Mouse (Mus musculus): Measurements from ENCODE around the gene Ywhah.

Ywhah gene

DNA sequence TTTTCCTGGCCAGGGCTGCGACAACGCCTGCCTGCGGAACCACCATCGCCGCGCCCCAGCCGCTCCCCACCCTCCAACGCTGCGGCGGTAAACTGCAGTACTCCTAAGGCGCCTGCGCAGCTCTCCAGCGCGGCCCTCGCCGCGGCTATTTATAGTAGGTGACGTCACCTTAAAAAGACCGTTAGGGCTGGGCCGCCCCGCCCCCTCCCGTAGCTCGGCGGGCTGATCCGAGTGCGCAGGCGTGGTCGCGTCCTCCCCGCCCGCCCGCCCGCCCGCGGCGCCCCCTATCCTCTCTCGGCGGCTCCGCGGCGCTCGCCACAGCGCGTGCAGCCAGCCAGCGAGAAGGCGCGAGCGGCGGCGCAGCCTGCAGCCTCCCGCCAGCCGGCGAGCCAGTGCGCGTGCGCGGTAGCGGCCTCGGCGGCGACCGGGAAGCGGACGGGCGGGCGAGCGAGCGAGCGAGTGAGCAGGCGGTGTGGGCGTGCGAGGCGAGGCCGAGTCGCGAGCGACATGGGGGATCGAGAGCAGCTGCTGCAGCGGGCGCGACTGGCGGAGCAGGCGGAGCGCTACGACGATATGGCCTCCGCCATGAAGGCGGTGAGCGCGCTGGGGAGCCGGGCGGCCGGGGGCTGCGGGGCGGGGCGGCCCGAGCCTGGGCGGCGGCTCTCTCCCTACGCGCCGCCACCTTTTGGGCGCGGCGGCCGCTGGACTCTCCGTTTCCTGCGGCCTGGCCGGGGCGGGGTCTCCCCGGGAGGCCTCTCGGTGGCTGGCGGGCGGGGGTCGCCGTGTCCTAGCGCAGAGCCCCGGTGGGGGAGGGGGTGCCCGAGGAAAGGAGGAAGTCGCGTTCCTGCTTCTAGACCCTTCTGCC is at the start of gene Ywhah:
Gene Ywhah (plus strand): TSS at position 256 of the 865 bp plus-strand sequence.
- peak; percentile 98 for DNase-seq (ENCODE audit: low read depth, low spot score)

DNA sequence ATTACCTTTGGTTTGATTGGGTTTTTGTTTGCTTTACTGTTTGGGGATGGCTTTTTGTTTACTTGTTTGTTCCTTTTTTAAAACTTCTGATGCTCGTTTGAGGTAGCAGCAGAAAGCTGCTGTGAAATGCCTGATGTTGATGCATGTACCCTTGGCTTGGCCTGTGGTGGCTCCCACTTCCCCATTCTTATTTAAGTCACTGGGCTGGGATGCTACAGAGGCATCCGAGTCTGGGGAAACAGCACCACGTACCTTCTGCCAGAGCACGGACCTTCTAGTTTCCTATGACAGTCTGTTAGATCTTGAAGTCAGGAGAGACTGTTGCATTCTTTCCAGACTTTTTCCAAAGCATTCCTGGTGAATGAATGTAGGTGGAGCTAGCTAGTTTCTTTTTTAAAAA is 42.1 kb upstream of the Ywhah start:
- DNase-seq (ENCODE audit: low read depth, low spot score): no peak

DNA sequence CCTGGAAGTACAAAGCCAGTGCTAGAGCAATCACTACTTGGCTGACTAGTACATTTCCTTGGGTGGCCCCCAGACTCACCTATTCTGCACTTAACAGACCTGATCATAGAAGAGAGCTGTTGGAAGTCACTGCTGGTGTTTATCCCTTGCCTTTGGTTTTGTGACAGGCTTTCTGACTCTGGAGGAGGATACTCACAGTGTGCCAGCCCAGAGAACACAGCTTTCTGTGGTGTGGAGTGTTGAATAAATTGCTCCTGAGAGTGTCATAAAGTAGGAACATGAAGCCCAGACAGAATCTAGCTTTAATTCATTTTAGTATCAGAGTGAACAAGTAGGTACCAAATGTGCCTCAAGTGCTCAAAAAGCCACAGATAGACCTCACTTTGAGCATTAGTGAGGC is 41.4 kb upstream of the Ywhah start:
- no peak for DNase-seq (ENCODE audit: low read depth, low spot score)

DNA sequence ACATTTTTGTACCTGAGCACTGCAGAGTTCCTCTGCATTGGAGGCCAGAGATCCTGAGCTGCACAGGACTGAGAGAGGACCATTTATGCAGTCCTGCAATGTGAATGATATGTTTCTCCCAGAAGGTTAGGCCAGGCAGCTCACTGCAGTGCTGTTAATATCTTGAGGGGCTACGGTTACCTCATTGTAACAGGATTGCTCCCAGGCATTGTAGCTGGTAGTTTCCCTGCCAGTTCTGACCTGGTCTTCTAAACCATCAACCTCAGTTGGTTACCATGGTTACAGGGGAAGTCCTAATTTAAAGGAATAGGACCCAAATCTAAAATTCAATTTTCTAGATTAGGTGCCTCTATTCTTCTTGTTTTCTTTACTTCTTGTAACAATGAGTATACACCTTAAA is 33.2 kb upstream of the Ywhah start:
- DNase-seq (ENCODE audit: low read depth, low spot score): no peak

DNA sequence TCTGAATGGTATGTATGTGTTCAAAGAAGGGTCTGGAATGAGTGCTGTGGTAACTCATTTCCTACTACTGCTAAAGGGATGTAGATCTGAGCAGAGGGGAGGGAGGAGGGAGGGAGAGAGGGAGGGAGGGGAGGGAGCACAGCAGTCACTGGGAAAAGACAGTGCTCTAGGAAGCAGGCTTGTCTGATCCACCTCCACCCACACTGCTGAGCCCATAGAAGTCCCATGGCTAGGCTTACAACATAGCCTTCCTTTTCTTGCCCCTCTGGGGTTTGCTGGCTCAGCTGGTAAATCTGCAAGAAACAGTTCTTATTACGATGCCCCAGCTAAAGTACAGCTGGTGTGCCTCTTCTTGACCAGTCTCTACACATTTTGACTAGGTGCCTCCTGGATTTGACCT is 30.7 kb upstream of the Ywhah start:
- DNase-seq (ENCODE audit: low read depth, low spot score): no peak

DNA sequence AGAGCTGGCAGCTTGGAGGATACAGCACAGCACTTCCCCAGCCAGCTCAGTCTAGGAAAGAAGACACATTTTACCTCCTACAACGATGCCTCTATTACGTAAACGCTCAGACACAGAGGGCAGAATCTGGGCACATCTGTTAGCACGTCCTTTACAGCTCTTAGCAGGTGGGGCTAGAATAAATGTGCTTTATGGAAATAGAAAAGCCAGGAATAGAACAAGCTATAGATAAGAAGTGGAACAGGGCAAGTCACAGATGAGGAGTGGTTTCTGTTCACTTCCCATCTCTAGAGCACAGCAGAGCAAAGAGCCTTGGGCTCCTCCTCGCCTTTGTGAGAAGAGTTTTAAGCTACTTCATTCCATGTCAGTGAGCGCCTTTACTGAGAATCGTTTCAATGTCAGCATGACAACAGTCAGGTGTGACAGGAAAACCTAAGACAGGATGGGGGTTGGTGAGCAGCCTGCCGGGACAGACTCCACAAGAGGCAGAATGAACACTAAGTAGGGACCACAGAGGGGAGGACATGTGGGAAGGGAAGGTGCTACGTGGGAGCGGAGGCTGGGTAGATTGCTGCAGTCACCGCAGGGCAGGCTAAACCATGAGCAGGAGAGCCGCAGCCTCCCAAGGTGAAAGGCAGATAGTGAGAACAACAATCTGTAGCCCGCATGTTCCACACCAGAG is 28.5 kb upstream of the Ywhah start:
- no peak for DNase-seq (ENCODE audit: low read depth, low spot score)

DNA sequence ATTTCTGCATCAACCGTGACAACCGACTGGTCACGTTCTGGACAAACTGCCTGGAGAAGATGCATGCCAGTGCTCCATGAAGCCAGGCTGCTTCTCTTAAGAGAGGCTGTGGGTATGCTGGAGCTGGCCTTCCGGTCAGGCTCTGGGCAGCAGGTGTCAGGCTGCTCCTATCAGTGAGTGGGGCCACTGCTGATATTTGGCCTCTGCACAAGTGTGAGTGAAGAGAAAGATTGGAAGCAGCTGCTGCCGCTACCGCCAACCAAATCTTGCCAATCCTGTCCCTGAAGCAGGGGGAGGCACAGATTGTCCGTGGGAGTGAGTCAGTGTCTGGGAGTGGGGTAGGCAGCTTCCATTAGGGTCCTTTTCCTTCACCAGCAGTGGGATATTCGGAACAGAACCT is 27.5 kb upstream of the Ywhah start:
- peak; percentile 48 for DNase-seq (ENCODE audit: low read depth, low spot score)

DNA sequence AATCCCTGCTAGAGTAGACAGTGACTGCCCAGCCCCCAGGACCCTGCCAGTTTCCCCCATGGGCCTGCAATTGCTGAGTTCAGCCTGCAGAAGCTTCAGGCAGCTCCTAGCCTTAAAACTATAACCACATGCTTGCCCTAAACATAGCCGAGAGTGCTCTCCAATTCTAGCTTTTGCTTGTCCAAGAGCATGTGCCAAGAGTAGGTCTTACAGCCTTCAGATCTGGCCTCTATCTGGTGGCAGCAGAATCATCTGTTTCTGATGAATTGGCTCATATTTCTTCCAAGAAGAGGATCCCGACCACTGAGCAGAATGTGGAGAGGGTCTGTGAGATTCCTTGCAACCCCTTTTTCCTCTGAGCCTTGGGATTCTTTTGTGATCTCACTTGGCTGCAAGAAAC is 24.1 kb upstream of the Ywhah start:
- no peak for DNase-seq (ENCODE audit: low read depth, low spot score)

DNA sequence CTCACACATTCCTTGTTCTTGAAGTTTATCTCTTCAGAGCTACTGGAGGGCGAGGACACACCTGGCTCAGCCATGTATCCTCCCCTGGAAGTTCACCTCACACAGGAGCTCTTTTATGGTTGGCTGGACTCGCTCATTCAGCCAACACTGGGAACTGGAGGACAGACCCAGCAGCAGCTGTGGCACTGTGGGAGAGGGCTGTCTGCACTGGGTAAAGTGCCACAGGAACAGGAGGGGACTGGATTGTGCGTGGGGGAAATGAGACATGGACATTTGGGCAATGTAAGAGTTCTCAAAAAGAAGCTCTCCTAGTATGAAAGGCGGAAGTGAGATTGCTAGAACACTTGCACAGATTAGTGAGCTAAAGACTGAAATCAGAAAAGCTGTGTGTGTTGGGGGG is 22.9 kb upstream of the Ywhah start:
- DNase-seq (ENCODE audit: low read depth, low spot score): no peak

DNA sequence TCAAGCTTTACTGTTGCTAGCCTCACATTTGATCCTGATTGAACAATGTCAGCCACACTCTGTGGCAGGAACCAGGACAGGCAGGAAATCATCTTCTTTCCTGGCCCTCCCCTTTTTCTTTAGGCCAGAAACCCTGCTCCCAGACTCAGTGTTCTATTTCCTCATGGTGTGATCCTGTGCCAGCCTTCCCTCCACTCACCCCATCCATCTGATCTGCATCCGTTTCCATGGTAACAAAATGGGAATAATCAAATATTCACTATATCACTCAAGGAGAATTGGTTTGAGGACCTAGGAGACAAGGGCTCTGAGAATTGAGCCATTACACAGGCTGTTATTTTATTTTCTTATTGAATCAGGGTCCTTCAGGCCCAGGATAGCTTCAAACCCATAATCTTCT is 22.1 kb upstream of the Ywhah start:
- DNase-seq (ENCODE audit: low read depth, low spot score): no peak

DNA sequence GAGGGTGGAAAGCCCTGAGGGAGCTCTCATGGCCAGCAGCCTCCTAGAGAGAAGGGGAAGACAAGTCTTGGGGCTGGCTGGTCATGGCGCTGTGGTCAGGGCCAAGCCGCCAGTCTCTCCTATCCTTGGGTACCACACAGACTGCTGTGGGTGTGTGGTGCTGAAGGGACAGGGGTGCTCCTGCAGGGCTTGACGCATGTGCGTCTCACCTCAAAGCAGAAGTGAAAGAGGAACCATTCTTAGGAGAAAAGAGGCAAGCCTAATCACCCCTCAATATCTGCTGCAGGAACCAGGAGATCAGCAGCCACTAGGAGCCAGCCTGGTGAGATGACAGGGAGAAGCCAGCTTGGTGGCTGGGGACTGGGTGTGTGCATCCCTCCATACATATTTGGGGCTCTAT is 20.9 kb upstream of the Ywhah start:
- no peak for DNase-seq (ENCODE audit: low read depth, low spot score)

DNA sequence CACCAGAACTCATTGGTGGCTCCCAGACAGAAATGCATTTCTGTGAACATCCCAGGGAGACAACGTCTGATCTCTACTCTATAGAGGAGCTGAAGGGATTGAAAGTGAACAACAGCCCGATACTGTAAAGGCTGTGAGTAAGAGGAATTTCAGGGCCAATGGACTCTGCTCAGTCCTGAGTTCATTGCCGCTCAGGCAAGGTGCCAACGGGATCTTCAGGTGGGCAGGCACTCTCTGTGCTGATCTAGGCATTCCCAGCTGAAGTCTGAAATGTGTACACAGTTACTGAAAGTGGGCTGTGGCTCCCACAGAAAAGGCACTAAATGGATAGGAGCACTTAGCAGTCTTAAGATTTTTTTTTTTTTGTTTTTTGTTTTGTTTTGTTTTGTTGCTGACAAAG is 19.8 kb upstream of the Ywhah start:
- DNase-seq (ENCODE audit: low read depth, low spot score): no peak

DNA sequence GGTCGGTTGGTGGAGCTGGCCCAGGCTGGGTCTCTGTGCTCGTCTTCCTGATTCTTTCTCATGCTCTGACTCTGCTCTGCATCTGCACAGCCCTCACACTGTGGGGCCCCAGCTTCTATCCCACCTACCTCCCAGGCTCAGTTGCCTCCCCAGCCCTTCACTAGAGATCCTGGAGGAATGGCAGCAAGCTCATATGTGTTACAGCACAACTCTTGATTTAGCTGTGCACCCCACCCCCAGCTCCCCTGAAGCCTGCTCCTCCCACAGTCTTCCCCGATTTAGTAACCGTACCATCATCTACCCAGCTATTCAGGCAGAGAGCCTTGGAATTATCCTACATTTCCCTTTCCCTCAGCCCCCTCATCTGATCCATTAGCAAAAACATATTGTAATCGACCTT is 17.5 kb upstream of the Ywhah start:
- DNase-seq (ENCODE audit: low read depth, low spot score): no peak

DNA sequence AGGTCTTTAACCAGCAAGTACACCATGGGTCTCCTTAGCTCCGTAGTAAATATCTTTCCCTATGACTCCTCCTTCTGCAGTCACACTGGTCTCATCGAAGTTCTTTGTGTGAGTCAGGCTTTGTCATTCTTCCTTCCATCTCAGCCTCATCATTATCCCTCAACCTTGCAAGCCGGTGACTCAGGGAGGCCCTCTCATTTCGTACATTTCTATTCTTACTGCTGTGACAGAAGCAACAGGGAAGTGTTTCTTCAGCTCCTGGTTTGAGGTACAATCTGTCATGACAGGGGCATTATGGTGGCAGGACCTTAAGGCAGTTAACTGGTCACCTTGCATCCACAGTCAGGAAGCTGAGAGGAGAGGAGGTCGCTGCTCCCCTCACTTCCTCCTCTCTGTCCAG is 15.8 kb upstream of the Ywhah start:
- DNase-seq (ENCODE audit: low read depth, low spot score): no peak

DNA sequence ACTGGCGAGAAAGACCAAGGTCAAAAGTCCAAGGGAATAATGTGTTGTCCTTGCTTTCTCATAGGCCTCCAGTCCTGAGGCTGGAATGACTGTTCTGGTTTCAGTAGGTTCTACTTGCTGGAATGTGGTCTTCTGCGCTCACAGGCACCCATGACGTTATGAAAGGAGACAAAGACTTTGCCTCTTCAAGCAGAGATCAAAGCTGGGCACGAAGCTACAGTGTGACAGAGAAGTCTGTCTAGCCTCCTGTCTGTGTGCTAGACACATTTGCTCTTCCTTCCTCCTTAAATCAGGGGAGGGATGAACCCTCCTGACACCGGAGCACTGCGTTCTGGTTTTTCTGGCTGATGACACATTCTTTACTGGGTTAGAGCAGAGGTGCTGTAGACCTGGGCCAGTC is 15.1 kb upstream of the Ywhah start:
- no peak for DNase-seq (ENCODE audit: low read depth, low spot score)

DNA sequence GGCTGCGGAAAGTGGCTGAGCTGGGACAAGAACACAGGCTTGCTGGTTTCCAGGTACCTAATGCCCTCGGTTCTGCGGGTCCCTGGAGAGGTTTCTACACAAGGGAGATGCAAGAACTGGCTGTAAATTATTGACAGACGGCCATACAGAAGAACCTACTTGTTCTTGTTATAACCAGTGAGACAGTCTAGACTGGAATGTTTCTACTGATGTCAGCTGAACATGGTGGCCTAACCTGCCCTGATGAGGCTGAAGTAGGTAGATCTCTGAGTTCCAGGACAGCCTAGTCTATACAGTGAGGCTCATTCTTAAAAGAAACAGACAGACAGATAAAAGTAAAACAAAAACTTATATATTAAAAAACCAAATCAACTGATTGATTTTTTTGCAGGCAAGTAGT is 14.5 kb upstream of the Ywhah start:
- no peak for DNase-seq (ENCODE audit: low read depth, low spot score)

DNA sequence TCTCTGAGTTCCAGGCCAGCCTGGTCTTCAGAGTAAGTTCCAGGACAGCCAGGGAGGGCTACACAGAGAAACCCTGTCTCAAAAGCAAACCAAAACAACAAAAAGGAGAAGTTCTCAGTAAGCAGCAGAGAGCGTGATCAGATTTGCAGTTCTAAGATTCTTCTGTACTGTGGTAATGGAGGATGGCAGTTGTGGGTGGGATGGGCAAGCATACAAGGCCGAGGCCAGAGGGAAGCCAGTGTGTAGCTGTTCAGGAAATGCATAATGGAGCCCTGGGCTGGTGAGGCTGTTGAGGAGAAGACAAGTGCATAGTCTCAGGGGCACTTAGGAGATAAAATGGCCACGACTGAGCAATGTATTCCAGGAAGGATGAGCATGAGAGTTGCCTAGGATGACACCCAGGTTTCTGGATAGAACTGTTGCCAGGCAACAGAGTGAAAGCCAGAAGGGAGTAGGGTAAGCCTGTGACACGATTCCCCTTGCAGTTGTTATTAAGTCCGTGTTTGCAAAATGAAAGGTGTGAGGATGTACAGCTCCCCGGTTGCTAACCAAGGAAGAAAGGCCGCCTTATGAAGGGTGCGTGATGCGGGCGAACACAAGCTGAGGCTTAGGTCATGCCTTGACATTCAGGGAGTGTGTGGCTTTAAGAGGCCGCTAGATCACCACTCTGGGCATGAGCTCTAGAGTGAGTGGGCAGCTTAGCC is 13.0 kb upstream of the Ywhah start:
- no peak for DNase-seq (ENCODE audit: low read depth, low spot score)

DNA sequence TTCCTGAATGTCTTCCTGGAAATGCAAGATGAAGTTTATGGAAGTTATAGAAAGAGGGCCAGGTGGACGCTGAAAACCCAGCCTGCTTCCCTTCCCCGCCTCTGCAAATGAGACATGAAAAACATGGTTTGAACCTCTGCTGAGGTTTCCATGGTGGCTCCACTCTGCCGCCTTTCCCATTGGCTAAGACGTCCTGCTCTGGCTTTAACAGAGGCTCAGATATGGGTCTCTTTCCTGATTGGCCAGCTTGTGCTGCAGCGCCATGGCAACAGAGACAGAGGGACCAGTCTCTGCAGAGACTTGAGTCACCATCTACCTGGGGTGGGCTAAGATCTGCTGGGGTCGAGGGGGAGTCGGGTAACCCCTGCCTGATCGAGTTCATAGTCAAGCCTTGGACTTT is 11.9 kb upstream of the Ywhah start:
- DNase-seq (ENCODE audit: low read depth, low spot score): no peak

DNA sequence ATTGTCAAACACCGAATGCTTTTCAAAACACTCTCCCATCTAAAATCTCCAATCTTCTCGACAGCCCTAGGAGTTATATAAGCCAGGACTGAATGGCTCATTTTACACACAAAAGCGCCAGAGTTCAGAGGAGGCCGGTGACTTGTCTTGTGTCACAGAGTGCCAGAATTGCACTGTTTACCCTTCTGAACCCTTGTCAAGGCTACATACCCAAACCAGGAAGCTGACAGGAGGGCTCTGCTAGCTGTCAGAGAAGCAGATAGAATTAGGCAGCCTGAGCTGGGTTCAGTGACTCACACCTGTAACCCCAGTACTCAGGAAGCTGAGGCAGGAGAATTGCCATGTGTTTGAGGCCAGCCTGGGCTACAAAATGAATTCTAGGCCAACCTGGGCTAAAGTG is 11.2 kb upstream of the Ywhah start:
- DNase-seq (ENCODE audit: low read depth, low spot score): no peak

DNA sequence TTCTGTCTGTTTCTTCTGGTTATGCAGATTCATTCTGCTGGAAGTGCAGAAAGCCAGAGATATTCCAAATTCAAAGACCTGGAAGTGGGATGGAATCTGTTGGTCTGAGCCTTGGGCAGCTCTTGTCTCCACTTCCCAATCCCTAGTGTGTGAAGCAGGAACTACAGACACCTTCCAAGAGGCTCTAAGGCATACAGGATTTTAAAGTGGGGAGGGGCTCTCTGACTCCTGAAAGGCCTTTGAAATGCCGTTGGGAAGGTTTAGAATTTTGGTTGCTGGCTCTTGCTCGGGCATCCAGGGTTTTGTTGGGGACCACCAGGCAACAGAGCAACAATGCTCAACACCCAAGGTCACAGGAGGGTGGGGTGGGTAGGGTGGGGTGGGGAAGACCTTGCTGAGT is 9.3 kb upstream of the Ywhah start:
- DNase-seq (ENCODE audit: low read depth, low spot score): no peak

DNA sequence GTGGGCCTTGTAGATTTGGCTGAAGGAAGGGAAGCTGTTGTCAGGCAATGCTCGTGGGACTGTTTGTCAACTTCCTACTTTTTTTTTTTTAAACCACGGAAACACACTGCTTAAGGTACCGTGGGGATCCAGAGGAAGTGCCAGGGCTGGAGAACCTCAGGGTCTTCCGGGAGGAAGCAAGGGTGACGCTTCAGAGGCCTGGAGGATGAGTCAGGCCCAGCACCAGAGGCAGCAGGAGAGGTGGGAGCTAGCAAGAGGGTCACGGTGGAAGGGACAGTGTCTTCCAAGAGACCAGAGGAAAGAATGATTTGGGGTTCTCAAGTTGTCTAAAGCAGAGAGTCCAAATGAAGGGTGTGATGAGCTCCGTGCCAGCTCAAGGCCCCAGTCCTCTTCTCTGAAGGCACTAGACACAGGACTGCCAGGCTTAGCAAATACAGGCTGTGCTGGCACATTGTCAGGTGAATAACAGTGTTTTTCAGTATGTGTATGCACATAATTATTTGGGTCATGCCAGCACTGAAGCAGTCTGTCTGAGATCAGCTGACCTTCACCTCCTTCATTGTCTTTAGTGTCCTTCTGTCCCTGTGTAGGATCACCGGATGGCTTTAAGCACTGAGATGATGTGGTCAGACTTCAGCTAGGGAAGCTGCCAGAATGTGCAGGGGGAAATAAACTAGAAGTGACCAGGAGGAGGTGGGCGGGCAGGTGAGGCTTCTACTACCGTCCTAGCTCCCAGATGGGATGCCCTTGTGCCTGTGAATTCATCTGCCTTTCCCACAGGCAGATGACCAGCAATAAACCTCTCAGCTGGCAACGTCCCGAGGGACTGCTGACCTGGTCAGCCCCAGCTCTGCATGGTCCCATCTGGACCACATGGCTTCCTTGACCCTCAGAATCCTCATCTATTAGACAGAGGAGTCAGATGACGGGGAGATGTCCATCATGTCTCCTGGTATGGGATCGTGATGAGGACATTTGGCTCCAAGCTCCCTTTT is 8.5 kb upstream of the Ywhah start:
- DNase-seq (ENCODE audit: low read depth, low spot score): no peak
